Mouse (Mus musculus): ENCODE data around the gene Ubr2.

Ubr2 gene

GRCm38 (mm10) chr17:47009898-47010721, at the start of gene Ubr2:
TSS of gene Ubr2 (minus strand) at chr17:47010556.
- peak; percentile 97 for DNase-seq (ENCODE audit: inconsistent ontology term)

GRCm38 (mm10) chr17:47059836-47060360, 49.5 kb upstream of the Ubr2 start:
- peak; percentile 32 for DNase-seq (ENCODE audit: inconsistent ontology term)

GRCm38 (mm10) chr17:47057966-47058365, 47.6 kb upstream of the Ubr2 start:
- DNase-seq (ENCODE audit: inconsistent ontology term): no peak

DNA sequence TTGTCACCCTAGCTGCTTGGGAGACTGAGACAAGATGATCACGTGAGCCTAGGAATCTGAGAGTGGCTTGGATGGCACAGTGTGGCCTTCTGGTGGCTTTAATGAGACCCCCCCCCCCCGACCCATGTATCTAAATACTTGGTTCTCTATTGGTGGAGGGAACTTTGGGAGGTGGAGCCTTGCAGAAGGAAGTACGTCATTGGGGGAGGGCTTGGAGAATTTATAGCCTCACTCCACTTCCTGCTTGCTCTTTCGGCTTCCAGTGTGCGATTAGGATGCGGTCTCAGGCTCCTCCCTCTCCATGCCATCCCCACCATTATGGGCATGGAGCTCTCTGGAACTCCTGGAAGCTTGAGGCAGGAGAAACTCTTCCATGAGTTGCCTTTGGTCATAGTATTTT, 46.1 kb upstream of the Ubr2 start:
- no peak for DNase-seq (ENCODE audit: inconsistent ontology term)

DNA sequence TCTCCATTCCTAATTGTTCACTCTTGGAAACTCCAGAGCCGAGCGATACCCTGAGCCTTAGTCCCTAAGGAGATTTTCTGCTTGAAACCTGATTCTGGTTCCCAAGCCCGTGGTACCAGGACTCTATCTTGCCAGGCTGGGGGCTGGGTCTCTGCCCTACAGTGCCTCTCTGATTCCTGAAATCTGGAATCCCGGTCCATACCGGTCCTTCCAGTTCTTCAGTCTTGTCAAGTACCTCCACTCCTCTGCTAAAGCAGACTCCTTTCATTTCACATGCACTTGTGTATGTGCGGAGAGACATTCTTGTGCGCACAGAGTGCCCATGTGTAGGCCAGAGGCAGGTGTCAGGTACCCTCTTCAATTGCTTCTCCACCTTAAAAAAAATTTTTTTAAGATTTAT, 44.8 kb upstream of the Ubr2 start:
- no peak for DNase-seq (ENCODE audit: inconsistent ontology term)

- no peak for DNase-seq (ENCODE audit: inconsistent ontology term)
Measured at GRCm38 (mm10) chr17:47054613-47055012, 44.3 kb upstream of the Ubr2 start.

- DNase-seq (ENCODE audit: inconsistent ontology term): no peak
Measured at GRCm38 (mm10) chr17:47050678-47051077, 40.3 kb upstream of the Ubr2 start.

DNA sequence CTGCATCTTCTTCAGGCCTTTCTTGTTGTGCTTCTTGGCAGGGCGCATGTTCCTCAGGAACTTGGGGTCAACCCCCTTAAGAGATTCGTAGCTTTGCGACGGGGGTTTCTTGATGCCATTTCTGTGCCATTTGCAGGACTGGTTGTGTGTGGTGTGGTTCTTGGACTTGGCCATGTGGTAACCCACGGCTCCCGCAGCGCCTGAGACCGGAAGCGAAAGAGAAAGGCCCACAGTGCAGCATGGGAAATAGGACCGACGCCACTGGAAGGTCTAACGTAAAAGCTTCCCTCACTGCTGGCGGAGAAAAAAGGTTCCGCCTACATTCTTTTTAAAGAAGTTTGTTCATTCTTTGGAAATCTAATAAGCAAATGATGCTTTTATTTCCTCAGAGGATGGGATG, 32.5 kb upstream of the Ubr2 start:
- DNase-seq (ENCODE audit: inconsistent ontology term): no peak

DNA sequence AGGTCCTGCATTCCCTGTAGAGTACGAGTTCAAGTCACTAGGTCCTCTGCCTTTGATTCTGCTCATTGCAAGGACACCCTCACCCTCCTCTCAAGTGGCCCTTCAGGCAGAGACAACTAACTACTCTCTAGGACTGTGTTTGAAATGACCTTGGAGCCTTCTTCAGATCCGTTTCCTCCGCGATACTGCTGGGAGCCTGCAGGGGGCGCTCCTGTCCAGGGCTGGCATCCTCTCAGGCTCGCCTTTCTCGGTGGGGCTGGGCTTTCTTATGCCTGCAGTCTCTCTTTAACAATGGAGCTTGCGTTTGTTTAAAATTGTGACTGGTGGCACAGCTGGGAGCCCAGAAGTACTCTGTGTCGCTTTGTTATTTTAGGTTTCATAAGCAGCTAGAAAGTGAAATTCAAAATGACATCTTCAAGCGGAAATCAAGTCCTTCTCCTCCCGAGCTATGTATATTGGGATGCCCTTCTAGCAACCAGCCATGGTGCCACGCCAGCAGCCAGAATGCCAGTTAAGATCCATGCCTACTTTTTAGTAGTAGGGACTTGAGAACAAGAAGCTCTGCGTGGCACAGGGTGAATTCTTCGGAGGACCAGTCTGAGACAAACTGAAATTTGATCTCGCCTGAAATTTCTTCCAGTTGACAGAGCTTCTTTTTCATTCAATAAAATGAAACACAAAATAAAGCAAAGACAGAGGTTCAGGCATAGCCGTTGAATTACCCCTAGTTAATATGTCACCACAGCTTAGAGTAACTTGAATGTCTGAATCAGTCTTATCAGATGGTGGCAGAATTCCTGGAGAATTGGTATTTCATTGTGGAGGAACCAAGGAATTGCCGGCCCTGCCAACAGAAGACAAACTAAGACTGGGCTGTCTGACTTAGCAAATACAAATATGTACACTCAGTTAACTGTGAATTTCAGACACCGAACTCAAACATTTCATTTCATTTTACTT, 28.8 kb upstream of the Ubr2 start:
- peak; percentile 74 for DNase-seq (ENCODE audit: inconsistent ontology term)

DNA sequence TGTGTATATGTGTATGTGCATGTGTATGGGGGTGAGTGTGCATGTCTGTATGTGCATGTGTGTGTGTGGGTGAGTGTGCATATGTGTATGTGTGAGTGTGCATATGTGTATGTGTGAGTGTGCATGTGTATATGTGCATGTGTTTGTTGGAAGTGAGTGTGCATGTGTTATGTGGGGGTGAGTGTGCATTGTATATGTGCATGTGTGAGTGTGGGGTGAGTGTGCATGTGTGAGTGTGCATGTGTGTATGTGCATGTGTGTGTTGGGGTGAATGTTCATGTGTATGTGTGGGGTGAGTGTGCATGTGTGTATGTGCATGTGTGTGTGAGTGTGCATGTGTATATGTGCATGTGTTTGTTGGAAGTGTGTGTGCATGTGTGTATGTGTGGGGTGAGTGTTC, 24.2 kb upstream of the Ubr2 start:
- no peak for DNase-seq (ENCODE audit: inconsistent ontology term)

GRCm38 (mm10) chr17:47033643-47034042, 23.3 kb upstream of the Ubr2 start:
- peak; percentile 14 for DNase-seq (ENCODE audit: inconsistent ontology term)

DNA sequence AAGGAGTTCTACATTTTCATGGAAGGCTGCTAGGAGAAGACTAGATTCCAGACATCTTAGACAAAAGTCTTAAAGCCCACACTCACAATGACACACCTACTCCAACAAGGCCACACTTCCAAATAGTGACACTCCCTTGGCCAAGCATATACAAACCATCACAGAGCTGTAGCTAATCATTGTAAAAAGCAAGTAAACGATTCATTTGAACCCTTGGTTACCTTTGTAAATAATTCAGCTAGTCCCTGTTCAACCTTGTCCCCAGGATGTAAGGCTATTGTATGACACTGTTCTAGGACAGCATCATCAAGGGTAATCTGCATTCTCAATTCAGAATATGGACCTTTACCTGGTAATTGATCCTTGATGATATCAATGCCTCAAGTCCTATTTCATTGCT, 14.4 kb upstream of the Ubr2 start:
- no peak for DNase-seq (ENCODE audit: inconsistent ontology term)

DNA sequence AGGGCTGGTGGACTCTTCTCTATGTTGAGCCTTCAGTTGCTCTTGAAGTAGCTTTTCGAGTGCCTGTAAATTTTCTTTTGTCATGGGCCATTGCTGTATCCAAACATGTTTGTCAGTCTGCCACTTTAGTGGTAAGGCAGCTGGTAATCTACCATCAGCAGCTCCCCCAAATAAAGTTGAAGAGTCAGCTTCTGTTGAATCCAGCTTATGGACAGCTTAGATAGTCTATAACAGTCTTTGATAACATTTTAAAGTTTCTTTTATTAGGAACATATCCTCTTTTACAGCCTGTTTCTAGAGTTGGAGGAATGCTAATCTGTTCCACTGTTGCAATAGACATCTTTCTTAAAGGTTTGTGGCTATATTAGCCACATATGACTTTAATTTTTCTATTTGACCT, 13.0 kb upstream of the Ubr2 start:
- no peak for DNase-seq (ENCODE audit: inconsistent ontology term)

DNA sequence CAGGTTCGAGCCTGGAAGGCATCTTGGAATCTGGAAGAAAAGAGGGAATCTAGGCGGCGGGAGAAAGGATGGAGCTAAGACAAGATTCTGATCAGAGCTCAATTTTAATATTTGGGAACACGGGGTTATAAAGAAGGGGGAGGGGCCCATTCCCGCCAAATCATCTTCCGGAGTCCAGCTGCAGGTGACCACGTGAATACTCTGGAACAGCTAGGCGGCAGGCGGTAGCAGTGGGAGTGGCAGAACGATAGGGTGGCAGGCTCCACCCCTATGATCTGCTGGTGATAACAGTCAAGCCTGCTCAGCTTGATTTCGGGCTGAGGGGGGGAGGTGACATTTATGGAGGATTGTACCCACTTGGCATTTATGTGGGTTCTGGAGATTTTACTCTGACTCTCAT, 2.5 kb upstream of the Ubr2 start:
- no peak for DNase-seq (ENCODE audit: inconsistent ontology term)

DNA sequence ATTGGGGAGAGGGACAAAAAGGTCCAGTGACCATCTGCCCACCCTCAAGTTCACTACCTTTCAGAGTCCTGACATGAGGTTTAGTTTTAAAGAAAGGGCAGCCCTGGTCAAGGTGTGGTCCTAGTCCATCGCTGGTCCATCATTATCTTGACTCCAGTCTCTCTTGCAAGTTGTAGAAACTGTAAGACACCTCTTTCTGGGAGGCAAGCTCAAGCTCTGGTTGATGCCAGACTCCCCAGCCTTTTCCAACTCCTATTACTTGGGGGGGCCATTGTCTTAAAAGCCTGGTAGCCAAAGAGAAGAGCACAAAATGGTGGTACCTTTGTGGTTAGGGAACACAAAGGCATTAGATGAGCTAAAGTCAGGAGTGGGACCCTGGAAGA, 1.3 kb upstream of the Ubr2 start:
- no peak for DNase-seq (ENCODE audit: inconsistent ontology term)

DNA sequence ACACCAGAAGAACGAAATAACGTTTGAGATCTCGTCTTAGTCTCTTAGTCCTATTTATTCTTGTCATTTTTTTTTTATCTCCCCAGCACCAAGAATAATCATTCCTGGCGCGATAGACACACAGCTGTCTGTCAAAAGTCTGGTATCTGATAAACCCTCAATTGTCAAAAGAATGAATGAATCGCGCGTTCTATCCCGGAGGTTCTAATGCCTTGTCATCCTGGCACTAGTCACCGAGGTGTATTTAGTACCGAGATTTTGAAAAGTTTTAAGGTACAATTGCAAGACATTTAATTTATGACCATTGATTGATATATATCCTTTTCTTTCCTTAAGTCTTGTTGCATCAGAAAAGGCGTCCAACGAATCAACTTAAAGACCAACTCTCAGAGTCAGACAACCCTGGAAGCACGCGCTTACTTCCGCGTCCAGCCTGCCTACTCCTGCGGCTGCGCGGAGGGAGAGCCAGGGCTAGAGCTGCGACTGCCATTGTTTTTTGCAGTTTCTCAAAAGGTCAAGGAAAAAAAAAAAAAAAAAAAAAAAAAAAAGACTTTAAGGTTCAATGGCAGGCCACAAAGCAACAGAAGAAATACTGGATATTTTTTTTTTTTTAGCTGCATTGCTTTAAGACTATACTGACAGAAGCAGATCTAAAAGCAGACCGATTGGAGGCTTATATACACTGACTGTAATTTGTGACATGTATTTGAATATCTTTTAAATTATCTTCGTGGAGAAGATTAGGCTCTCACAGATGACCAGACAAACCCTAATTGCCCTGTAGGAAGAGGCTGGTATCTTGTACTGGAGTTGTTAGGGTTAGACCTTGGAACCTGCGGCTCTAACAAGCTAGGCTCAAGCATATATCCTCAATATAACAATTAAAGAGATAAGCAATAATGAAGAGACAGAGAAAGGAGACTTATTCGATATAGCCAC, 635 bp upstream of the Ubr2 start:
- no peak for DNase-seq (ENCODE audit: inconsistent ontology term)

- DNase-seq (ENCODE audit: inconsistent ontology term): no peak
Measured at GRCm38 (mm10) chr17:47009546-47009897, 834 bp downstream of the Ubr2 start.

GRCm38 (mm10) chr17:47009016-47009415, 1.3 kb downstream of the Ubr2 start:
- peak; percentile 42 for DNase-seq (ENCODE audit: inconsistent ontology term)

DNA sequence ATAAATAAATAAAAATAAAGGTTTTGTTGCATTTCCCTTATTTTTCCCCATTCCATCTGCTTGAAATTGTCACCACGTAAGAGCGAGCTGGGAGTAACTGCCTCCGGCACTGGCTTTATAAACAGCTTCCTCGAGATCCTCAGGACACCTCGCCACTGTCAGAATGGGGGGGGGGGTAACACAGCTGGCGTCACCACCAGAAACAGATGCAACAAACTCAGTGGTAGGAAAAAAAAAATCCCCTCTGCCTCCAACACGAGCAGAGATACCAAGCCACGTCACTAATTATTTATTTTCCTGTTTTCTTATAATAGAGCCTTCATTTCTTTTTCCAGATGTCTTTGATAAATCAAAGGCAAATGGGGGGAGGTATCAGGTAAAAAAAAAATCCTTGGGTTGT, 1.9 kb downstream of the Ubr2 start:
- no peak for DNase-seq (ENCODE audit: inconsistent ontology term)

- no peak for DNase-seq (ENCODE audit: inconsistent ontology term)
Measured at GRCm38 (mm10) chr17:47006741-47007140, 3.6 kb downstream of the Ubr2 start.

- DNase-seq (ENCODE audit: inconsistent ontology term): no peak
Measured at GRCm38 (mm10) chr17:47005741-47006405, 4.5 kb downstream of the Ubr2 start.
